Mouse (Mus musculus): Measurements from ENCODE around the gene Gm16253.

- TF ChIP-seq POLR2A (IDR thresholded peaks at IDR 0.05; ENCODE audit: borderline replicate concordance, extremely low read depth, low read depth, low read length), result no peak
- no peak for TF ChIP-seq CTCF (IDR thresholded peaks at IDR 0.05; ENCODE audit: insufficient read depth, low read length)
Observed at GRCm38 (mm10) chr3:96568605-96569004, 8.2 kb upstream of the Gm16253 start.

Data from lung, adult 2 months (tissue).